Mouse (Mus musculus) fat pad, adult 2 months (tissue): Measurements from ENCODE around the gene Terb1.

Experiments
- DNase-seq: peaks from one replicate; pipeline ENCODE4 v3.0.0-alpha.2; 2011; ENCODE audit warnings: low read depth, low spot score; ENCODE audit errors: extremely low read depth

The Terb1 gene

DNA sequence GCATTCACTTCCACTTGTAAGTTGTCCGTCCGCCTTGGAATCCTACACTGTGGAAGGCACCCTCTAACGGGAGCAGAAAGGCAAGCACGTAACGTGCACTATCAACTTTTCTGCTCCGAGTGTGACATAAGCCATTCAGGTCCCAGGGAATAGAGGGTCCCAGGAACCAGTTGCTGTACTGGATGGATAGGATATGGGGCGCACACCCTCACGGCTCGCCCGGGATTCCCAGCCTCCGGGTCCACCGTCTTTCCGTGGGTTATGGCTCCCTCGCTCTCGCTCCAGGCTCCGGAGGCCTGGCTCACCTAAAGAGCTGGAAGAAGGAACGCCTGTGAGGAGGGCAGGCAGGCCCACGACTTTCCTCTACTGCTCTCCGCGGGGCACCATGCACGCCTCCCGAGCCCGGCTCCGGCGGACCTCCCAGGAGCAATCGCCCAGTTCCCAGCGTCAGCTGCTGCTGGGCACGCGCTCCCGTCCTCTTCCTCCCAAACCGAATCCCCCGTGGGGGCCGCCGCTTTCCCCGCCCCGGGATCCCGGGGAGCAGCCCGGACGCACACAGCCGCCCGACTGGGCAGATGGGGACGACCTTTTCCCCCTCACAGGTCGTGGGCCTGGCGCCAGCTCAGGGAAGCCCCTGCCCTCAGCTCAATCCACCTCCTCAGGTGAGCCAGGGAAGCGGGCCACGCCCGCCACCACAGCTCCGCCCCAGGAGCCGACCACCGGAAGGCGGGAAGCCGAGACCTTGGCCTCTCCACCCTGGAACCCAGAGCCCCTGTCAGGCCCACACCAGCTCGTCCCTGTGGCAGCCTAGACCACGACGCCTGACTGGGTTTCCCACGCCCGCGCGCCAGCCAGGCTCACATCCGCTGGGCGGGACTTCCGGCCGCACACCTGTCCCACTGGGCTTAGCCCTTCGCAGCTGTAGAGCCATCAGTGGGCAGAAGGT, at the start of gene Terb1:
TSS of gene Terb1 (minus strand) at position 850 of the 946 bp plus-strand sequence.
- no peak for DNase-seq

DNA sequence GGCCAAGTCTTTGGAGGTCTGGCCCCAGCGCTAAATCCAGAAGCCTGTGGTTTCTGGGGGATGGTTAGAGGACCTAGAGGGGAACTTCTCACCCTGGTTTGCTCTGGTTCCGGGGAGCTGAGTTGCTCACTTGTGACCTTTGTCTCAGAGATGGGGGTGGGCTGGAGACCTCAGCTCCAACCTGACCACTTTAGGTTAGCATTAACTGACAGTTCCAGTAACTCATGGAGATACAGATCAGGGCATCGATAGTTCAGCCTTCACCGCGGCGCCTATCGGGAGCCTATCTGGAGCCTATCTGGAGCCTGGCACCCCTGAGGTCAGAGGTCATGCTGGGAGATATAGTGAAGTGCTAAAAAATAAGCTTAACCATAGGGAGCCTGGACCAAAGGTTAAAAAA, 47.5 kb upstream of the Terb1 start:
- no peak for DNase-seq

DNA sequence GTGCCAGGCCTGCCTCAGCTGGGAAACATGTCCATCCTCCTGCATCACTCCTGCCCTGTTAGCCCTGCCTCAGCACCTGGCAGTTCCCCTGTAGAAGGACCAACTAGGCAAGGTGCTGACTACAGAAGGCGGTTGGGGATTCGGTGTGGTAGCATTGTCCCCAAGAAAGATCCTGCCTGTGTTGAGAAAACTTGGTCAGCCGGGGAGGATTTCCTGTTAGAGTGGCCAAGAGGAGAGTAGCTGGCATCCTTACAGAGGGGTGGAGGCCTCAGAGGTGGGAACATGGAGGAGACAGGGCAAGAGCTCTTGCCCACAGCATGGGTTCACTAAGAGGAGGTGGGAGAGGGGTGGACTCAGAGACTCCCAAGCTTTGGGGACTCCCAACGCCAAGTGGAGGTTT, 45.5 kb upstream of the Terb1 start:
- no peak for DNase-seq

DNA sequence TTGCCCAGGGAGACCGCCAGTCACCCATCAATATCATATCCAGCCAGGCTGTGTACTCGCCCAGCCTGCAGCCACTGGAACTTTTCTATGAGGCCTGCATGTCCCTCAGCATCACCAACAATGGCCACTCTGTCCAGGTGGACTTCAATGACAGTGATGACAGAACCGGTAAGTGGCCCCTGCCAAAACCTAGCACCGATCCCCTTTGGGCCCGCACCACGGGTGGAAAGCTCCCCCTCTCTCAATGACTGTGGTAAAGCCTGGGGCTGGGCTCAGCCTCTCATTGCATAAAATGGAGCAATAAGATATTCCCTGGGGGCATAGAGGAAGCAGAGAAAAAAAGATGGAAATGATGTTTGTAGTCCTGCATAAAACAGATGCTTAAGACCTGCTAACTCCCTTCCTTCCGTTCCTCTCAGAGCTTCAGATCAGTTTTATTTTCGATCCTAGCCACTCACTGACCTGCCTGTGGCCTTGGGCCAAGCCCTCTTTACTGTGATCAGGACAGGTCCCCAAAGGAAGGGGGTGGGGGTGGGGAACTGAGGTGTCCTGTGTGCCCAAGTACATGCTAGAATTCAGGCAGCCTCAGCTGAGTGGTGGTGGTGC, 33.8 kb upstream of the Terb1 start:
- DNase-seq, result no peak

DNA sequence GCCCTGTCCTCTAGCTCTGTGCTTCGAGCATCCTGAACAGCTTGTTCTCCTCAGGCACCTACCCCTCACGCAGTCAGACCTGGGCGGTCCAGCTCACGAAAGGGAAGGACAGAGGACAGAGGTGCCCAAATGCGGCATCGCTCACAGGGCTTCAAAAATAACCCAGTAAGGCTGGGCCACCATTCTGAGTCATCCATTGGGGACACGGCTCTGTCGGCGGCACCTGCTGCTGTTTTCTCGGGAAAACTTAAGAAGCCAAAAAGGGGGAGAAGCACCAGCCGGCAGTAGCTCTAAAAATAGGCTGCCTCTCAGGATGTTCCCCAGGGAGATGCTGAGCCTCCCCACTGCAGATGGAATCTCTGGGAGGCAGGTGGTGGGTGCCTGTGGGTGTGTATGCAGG, 32.5 kb upstream of the Terb1 start:
- no peak for DNase-seq

DNA sequence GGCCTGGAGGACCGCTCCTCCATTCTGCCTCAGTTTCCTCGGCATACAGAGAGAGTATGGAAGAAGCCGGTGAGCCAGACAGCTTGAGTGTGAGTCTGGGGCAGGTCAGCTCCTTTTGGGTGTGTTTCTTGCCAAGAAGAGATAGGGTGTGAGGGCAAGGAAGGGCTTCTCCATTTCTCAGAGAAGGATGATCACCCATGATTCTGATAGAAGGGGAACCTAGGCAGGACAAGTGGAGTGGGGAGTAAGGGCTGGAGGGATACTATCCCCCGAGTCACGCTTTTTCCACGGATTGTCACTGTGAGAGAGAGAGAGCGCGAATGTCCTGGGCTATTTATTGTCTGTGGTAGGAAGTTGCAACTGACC, 31.8 kb upstream of the Terb1 start:
- DNase-seq, result no peak

DNA sequence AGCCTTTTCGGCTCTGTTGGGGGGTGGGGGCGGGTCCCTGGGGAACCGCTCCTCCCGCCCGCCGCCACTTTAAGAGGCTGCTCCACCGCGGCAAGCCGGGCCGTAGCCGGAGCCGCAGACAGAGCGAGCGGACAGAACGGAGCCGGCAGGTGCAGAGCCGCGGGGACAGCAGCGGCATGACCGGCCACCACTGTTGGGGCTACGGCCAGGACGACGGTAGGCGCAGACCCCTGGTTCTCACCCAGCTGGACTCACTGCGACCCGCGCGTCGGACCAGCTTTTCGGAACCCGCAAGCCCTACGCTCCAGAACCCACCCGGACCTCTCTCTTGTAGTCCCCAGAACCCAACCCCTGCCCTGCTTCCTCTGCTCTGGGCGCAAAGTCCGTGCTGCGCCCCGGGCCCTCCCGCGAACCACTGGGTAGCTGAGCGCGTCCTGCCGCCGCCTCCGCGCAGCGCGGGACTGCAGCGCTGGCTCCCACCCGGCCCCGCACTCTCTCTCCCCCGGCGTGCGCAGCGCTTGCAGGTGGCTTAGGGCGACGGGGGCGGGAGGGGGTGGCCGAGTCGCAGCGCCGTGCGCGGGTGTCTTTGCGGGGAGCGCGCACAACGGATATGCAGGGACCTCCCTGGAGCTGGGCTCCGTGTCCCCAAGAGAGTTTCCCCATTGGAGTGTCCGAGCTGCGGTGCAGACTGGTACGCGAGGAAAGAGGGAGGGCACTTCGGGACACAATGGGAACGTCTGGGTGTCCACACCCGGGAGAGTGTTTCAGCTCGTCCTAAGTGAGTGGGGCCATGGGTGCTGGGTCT, 31.2 kb upstream of the Terb1 start:
- DNase-seq, result no peak

DNA sequence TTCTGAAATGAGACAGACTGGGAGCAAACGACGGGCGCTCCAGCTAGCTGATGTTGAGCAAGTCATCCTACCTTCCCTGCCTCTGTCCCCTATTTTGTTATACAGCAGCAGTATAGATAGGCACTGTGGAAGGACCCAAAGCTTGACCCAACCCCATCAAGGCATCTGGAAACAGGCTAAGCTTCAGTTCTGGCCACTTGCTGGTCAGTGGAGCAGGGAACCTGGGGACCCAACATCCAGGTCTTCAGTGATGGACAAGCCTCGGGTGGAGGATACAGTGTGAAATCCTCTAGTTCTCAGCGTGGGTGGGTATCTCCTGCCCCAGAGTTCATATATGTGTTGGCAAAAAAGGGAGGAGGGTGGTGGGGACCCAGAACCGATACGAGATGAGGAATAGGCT, 30.5 kb upstream of the Terb1 start:
- DNase-seq, result no peak

DNA sequence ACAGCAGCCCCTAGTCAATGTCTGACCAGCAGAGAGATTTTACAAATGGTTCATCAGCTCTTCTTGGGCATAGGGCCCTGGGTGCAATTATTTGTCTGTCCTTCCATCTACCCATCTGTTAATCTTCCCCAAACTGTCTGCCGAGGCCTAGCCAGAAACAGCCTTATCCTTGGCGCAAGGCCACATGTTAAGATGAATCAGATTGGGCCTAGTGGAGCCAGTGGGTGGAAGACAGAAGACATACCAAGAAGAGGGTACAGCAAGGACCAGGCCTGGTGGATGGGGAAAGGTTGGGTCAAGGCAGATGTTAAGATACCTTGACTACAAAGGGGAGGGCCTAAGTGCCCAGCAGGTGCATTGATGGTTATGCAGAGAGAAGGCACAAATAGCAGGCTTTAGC, 29.9 kb upstream of the Terb1 start:
- no peak for DNase-seq

DNA sequence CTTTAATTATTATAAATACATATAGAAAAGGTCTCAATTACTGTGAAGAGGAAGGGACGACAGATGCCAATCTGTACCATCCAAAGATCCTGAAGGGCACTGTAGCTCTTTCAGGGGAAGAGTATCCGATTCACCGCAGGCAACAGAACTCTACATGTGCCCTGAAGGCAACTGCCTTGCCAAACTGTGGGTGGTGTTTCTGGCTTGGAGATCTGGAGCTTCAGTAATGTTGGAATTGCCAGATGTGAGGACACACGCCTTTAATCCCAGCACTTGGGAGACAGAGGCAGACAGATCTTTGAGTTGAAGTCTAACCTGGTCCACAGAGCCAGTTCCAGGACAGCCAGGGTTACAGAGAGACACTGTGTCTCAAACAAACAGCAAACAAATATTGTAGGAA, 29.2 kb upstream of the Terb1 start:
- no peak for DNase-seq

DNA sequence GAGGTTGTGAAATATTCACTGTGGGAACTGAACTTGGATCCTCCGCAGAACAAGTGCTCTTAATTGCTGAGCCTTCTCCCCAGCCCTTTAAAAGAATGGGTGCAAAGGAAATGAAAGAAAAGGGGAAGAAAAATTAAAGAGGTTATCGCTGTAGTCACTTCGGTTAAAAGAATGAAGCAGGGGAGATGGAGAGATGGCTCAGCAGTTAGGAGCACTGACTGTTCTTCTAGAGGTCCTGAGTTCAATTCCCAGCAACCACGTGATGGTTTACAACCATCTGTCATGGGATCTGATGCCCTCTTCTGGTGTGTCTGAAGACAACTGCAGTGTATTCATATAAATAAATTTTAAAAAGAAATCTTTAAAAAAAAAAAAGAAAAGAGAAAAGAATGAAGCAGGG, 26.3 kb upstream of the Terb1 start:
- no peak for DNase-seq

DNA sequence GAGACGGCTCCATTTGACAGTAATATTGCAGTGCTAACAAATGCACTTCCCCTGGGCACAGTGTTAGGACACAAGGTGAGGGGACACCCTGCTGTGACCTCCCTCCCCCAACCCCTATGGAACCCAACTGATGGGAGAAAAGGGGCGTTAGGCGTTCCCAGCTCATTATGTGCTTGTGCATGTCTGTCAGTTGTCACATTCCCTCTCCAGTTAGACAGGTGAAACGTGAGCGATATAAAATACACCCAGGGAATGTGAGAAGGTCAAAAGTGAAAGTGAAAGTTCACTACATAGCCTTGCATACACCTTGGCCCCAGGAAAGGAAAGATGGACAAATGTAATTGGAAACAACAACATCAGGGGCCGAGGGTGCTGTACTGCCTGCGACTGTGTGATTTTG, 25.7 kb upstream of the Terb1 start:
- no peak for DNase-seq

DNA sequence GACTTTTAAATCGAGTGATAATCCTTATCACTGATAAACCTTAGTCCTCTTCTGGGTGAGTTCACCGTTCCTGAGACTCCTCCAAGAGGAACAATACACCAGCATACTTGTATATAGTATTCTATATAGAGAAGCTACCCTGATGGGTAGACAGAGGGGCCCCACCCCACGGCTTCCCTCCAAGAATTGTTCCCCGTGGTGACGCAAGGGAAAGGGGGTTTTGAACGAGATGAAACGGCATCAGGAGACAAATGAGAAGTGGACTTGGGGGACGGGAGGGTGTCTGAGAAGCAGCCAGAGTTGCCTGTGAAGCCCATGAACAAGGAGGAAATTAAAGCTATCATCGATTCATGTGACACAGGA, 25.1 kb upstream of the Terb1 start:
- DNase-seq, result no peak

DNA sequence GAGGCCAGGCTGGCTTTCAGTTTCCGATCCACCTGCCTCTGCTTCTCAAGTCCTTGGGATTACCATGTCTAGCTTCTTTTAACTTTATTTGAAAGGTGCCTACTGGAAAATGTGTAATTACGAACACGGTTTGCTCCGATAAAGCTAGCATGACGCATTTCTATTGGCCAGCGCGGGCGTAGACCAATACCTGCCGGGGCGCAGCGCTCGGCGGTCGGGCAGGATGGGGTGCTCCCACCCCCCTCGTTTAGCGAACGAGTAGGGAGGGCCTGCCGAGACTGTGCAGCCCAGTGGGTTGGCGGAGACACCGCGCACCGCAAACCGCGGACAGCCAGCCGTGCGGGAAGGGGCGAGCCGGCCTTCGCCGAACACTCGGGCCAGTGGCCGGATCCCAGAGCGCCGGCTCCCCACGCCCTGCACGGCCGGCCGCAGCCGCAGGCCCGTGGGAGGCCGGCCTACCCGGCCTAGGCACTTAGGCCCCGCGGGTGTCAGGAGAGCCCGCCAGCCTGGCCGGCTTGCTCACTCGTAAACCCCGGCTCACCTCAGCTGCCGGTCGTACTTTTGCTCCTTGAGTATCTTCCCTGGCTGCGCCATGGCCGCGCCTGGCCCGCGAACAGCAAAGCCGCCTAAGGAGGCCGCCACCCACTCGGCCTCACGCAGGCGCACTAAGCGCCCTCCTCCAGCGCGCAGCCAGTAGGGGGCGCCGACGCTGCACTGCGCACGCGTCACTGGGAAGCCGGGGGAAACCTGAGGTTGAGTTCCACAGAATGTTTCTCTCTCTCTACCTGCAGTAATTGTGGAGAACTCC, 24.5 kb upstream of the Terb1 start, which contains the start of the genes Nae1 and Car7:
TSS of gene Nae1 (minus strand) at position 667 of the 808 bp plus-strand sequence.
TSS of gene Car7 (plus strand) at position 719 of the 808 bp plus-strand sequence.
- DNase-seq, result peak; percentile 14

DNA sequence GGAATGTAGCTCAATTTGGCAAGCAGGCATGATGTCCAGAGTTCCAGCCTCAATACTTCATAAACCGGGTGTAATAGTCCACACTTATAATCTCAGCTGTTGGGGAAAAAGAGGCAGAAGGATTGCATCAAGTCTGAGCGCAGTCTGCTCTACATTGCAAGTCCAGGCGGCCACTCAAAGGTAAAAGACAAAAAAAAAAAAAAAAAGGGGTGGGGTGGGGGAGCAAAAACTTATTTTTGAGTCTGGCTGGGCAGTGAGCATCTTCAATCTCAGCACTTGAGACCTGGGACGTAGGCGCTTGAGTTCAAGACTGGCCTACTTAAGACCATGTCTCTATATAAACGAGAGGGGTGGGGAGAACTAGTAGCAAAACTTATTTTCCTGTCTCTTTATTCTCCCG, 23.8 kb upstream of the Terb1 start:
- DNase-seq, result no peak

DNA sequence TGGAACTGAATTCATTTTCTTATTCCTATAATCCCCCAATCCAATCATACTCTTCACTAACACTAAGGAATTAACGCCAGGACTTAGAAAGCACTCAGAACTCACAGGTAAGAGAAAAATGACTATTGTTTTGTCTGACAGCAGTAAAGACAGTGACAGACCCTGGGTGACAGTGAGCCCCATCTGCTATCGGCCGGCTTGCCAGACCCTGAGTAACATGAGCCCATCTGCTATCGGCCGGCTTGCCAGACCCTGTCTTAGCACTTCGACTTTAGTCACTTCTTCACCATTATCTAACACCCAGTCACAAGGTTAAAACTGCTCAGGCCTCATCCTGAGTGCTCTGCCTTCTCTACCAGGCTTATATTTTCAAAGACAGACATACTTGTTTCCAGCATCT, 20.0 kb upstream of the Terb1 start:
- DNase-seq, result no peak

DNA sequence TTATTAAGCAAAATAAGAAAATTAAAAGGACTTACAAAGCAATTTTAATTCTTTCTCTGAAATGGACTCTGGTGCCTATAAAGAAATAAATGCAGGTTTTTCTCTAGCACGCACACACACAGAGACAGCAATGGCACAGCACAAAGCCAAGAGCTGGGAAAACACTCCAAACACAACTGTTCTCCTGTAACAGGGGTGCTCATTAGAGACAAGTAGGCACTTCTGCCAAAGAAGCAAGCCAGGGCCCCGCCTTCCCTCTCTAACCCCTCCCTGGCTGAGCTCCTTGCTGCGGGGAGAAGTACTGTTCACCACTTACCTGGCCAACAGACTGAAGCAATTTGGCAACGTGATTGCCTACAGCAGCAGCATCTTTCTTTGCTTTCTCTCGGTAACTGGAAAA, 8.2 kb upstream of the Terb1 start:
- DNase-seq, result no peak

DNA sequence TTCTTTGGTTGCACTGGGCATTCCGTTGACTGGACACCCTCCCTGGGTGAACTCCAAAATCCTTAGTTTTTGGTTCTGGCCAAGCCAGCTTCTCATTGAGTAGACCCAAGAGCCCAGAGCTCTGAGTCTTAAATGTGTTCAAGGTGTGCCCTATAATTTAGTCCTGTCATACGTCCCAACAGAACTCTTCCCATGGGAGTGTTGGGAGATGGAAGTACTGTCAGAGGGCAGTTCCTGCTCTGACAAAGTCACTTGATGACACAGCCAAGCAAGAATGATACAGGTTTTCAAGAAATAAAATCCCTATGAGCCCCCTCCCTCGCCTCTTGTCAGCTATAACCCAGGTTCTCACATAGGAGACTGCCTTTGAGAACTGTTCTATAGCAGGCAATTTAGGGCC, 424 bp upstream of the Terb1 start:
- DNase-seq, result no peak

DNA sequence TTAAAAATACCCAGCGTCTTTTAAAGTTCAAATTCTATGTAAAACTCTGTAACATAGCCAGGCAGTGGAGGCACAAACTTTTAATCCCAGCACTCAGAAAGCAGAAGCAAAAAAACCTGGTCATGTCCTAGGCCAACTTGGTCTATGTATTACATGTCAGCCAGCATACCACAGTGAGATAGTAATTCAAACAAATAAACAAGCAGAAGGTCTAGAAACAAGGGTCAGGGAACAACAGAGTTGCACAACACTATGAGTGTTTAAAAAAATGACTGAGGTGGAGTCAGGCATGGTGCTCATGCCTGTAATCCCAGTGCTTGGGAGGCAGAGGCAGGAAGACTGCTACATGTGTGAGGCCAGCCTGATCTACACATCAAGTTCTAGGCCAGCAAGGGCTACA, 30.6 kb downstream of the Terb1 start:
- no peak for DNase-seq

DNA sequence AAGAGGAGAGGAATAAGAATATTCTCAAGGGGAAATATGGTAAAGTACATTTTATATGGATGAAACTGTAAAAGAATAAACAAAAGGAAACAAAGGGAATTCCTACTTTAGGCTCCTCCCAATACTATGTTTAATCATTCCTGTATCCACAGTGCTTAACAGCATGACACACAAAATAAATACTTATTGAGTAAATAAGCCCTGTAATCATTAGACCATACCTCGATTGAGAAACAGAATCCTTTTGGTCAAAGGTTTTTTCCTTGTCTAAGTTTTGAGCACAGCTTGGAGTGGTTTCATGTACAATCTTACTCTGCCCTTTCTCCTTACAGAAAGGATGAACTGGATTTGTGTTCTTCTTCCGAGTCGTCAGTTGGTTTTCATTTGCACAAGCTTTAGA, 37.2 kb downstream of the Terb1 start:
- no peak for DNase-seq

DNA sequence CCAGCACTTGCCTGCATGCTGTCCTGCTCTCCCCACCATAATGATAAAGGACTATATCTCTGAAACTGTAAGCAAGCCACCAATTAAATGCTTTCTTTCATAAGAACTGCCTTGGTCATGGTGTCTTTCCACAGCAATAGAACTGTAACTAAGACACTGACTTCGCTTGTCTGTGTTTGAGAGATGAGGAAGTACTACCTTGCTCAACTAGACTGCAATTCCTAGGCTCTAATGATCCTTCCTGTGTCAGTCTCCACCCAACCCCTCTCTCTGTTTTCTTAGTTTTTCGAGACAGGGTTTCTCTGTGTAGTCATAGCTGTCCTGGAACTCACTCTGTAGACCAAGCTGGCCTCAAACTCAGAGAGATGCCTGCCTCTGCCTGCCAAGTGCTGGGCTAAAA, 42.2 kb downstream of the Terb1 start:
- DNase-seq, result no peak
